Mouse (Mus musculus) MEL-GATA-1-ER (cell line): Measurements from ENCODE around the gene Gpbar1.
"Not testable (repeated sequence)": the region's sequence is repeated elsewhere in the genome, so short reads cannot be mapped to it uniquely, and the experiment has no call there.

Experiments used
- DNase-seq: peaks from one replicate; pipeline ENCODE4 v3.0.0-alpha.2; 2012; ENCODE audit warnings: low read depth; ENCODE audit errors: extremely low read depth

The Gpbar1 gene

DNA sequence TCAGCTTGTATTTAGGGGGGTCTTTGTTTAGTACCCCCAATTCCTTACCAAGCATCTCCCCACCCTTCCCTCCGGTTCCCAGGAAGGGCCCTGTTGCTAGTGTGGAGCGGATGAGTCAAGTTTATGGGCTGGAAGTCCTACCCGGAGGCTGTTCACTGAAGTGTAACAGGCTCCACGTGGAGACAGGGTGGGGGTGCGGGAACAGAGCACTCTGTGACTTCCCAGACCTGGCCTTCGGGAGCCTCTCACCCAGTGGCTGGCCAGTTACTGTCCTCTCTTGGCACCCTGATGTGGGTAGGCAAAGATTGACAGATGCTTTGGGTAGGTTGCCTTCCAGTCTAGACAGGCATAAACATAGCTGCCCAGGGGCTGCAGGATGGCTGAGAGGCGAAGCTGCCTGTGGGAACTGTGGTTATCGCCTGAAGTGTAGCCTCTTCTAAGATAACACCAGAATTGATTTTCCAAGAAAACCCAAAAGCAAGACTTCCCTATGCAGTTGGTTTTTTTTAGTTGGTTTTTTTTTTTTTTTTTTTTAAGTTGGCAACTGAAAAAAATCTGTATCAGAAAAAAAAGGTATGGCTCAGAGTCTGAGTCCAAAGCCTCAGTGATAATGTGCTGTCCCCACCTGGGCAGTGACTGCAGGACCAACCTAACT, 340 bp upstream of the Gpbar1 start:
- no peak for DNase-seq

DNA sequence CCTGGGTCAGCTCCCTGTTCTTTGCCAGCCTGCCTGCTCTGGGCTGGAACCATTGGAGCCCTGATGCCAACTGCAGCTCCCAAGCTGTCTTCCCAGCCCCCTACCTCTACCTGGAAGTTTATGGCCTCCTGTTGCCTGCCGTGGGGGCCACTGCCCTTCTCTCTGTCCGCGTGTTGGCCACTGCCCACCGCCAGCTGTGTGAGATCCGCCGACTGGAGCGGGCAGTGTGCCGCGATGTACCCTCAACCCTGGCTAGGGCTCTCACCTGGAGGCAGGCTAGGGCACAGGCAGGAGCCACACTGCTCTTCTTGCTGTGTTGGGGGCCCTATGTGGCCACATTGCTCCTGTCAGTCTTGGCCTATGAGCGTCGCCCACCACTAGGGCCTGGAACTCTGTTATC, 638 bp downstream of the Gpbar1 start:
- no peak for DNase-seq

DNA sequence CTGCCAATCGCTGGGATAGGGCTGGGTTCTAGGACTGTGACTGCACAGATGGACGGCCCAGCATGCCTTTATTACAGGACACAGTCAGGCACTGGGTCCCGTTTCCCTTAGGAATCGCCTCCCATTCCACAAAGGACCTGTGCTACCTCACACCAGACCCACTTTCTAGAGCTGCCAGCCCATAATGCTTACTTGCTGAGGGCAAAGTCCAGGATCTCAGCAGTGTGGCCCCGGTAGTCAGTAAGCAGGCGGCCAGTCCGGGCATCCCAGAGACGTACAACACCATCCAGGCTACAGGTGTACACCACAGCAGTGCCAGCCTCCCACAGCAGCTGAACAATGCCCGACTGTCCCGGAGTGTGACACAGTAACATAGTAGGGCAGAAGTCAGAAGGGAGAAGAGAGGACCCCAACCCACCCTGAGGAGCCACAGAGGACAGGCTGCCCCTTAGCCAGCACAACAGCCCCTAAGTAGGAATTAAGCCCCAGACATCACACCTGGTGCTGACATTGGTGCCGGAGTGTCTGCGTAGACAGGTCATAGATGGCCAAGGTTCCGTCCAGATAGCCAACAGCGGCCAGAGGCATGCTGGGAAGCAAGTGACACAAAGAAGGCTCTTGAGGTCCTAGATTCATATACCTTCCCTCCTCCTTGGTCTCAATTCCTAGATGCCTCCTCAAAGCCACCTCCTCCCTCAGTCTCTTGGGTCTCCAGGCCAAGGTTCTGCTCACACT, 2.4 kb downstream of the Gpbar1 start:
- no peak for DNase-seq

DNA sequence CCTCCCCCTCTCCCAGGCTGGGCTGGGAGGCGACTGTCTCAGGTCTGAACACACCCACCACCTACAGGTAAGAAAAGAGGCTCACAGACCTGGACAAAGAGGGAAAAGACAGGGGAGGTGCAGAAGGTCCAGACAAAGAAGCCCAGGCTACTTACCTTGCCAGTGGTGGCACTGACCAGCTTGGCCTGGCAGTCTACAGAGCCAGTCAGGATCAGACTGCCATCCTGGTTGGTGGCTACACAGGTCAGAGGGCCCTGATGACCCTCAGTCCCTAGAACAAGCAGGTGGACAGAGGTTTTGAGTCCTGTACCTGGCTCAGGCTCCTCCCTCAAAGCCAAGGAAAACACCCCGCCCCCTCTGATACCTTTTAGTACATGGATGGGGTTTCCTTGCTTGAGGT, 3.0 kb downstream of the Gpbar1 start:
- DNase-seq, result no peak

DNA sequence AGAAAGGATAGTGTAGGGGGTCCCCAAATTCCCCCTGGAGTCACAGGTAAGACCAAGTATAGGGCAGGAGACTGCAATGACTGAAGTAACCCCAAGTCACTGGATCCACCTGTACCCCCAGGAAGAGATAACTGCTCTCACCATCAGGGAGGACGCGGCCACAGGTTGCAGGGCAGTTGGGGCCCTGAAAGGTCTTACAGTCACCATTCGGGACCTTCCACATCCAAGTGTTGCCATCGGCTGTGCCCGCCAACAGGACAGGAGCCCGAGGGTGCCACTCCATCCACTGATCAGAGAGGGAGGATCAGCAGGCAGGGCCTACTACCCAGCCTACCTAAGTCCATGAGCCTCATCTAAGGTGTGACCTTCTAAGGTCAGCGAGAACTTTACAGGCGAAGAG, 3.5 kb downstream of the Gpbar1 start:
- DNase-seq, result no peak

DNA sequence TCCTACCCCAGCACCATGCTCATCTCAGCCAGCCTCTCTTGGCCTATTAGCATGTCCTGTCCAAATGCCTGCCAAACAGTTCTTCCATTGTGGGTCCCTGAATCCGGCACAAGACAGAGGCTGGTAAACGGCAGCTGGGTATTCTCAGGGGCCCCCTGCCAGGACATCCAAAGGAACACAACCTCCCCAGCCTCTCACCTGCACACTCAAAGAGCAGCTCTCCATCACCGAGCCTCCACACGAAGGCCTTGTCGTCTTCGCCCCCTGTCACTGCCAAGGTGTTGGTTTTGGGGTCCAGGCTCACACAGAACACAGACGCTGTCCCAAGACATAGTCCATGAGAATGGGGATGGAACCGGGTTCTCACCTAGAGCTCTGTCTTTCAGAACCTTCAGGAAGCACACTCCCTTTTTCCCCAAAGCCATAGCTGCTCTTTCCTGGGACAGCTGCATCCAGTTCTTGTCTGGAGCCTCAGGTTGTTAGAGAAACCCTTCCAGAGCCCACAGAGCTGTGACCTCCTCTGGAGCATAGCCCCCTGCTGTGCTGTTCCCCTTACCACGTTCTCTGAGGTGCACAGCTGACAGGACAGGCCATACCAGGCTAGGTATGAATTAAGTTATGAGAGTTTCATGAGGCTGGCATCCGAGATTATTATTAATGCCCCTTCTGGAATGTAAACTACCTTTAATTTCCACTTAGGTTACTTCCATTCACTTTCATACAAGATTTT, 4.7 kb downstream of the Gpbar1 start:
- DNase-seq, result no peak

DNA sequence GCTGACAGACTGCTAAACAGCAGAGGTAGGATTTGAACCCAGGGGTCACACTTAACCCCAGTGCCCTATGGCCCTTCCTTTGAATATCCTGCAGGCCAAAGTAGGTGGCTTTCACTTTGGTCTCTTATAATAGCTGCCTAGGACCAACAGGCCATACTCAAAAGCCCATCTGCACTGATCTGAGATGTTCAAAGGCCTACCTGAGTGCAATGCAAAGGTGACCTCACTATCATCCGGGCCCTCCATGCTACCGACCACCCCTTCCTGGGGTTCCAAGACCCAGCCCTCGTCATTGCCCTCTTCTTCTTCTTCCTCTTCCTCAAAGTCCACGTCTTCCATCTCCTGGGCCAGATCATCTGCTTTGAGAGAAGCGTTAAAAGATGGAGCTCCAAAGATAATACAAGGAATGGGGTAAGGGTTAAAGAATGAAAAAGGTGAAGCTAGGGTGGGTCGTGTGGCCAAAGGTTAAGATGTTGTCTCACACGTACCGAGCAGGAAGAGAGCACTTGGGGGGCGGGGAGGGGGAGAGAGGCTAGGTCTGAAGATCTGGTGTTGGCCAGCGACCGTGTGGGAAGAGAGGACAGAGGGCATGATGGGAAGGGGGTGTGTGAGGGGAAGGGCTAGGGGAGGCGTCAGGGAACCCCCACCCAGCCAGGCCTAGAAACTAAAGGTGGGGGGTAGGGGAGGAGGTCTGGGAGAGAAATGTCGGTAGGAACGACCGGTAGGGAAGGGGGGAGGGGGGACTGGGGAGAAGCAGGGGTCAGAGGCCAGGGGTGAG, 5.5 kb downstream of the Gpbar1 start:
- DNase-seq, result peak; percentile 45

DNA sequence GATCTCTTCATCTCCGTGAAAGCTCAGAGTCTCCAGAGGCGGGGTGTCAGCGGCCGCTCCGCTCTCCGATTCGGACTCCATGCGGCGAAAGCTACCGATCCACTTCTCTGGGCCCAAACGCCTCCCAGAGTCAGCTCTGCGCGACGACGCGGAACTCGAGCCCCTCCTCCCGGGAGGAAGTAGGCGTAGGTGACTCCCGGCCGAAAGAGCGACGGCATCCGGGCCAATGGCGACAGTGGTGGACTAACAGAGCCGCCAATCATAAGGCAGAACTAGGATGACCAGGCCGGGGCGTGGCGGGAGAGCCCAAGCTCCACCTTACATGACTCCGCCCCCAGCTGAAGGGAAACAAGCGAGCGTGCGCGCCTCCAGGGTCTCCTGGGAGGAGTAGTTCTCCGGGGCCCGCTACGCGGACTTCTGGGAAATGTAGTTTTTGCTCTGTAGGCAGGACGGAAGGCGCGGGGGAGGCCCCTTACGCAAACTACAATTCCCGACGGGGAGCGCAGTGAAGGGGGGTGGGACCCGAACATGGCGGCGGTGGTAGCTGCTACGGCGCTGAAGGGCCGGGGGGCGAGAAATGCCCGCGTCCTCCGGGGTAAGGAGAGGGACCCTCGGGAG, 6.3 kb downstream of the Gpbar1 start, which contains the start of the genes Aamp and Pnkd:
Gene Aamp (minus strand): TSS at position 196 of the 618 bp plus-strand sequence.
Gene Pnkd (plus strand): TSS at position 388 of the 618 bp plus-strand sequence.
- peak; percentile 97 for DNase-seq

DNA sequence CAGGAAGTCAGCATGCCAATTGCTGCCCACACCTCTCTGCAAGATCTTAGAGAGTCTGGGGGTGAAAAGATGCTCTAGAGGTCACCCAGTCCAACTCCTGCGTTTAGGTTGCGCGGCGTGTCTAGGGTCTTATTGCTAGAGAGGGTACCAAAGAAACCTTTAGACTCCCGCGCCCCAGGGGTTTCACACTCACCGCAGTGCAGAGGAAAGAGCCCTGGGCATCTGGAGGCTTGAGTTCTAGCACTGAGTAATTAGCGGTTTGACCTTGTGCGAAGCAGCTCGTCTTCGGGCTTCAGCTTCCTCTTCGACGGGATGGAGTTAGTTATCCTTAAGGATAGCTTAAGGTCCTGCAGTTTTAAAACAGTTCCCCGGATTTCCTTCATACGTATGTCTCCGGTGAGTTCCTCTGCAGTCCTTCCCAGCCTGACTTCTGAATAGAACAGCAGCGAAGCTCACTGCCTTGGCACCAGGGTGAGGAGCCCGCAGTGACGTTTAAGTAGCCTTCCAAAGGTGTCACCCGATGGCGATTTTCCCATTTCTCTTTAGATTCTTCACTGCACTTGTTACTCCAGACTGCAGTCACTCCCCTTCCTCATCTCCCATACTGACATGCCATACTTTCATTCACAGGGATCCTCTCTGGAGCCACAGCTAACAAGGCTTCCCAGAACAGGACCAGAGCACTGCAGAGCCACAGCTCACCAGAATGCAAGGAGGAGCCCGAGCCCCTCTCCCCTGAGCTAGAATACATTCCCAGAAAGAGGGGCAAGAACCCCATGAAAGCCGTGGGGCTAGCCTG, 7.1 kb downstream of the Gpbar1 start:
- DNase-seq, result no peak

DNA sequence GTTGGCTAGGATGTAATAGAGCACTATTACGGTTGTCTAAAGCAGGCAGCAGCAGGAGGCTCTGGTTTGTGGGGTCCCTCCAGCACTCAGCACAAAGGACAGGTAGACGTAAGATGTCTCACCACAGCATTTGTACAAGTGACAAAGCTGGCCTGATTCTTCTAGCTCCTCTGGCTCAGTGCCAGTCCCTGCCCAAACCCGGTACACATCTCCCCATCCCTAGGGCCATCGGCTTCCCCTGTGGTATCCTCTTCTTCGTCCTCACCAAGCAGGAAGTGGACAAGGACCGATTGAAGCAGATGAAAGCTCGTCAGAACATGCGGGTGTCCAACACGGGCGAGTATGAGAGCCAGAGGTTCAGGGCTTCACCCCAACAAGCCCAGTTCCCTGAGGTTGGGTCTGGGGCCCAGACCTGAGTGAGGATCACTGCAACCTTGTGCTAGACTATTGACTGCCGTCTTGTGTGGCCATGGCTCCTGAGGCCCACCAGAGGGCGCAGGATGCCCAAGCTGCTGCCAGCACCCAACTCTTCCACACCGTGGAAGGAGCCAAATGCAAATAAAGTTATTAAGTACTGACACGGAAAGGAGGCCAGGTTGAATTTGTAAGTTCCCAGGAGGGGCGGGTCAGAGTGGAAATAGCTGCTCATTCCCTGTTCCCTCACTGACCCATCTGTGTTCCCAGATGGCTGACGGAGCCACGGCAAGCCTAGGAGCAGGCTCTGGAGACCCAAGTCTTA, 8.7 kb downstream of the Gpbar1 start:
- not testable (repeated sequence) for DNase-seq

DNA sequence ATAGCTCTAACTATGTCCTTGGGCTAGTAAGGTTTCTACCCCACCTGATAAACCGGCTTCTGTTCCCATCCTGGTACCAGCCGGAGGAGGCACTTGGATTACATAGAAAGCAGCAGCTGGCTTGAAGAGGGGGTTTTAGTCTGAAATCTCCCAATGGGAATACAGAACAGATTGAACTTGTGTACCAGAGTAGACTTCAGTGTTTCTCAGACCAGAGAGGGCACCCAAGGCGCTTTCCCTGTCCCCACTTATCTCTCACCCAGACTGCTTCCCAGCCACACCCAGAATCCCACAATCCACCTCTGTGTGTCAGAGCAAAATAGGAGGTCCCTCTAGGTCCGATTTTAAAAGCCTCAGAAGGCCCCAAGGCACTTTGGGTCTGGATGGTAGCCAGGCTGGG, 10.0 kb downstream of the Gpbar1 start:
- DNase-seq, result no peak

DNA sequence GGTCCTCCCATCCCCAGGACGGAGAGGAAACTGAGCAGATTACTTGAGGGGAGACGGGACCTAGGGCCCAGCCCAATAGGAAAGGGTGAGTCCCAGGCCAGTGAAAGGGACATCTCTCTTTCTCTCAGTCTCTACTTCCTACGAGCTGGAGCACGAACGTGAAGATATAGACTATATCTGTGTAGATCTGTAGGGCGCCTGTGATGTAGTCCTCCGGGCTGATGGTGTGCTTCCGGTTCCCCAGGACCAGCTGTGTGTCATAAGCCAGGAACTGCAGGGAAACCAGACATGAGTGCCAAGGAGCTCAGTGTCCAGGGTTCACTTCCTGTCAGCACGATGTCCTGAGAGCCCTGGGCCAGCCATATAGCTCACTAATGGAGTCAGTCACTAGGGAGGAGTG, 10.9 kb downstream of the Gpbar1 start:
- DNase-seq, result no peak

DNA sequence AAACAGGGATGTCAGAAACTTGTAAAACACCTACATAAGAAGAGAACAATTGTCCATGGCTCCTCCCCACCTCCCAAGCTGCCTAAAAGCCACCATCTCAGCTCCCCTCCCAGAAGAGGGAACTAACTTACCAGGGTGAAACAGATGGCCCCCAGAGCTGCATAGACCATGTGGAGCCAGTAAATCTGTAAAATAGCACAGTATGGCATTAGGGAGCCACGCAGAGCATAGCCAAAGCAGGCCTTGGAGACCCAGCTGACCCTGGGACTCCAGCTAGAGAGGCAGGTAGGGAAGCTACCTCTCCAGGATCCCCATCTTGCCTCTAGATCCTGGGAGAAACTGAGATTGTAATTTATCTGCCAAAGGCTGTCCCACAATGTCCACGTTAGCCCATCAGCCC, 11.4 kb downstream of the Gpbar1 start:
- DNase-seq, result no peak

DNA sequence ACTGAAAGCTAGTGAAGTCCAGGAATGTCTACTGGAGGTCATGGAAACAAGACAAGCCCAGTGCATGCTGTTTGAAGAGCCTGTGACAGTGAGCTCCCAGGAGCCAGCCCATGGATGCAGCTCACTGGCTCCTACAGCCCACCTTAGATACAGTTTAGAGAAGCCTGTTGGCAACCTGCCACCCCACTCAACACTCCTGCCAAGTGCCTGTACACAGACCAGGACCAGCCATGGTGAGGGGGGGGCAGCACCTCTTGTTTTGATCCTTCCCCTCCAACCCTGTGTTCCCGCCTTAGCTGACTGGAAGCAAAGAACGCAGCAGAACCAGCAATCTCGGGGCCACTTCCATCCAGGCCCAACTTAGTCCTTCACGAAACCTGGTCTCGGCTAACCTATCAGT, 11.8 kb downstream of the Gpbar1 start:
- DNase-seq, result no peak

DNA sequence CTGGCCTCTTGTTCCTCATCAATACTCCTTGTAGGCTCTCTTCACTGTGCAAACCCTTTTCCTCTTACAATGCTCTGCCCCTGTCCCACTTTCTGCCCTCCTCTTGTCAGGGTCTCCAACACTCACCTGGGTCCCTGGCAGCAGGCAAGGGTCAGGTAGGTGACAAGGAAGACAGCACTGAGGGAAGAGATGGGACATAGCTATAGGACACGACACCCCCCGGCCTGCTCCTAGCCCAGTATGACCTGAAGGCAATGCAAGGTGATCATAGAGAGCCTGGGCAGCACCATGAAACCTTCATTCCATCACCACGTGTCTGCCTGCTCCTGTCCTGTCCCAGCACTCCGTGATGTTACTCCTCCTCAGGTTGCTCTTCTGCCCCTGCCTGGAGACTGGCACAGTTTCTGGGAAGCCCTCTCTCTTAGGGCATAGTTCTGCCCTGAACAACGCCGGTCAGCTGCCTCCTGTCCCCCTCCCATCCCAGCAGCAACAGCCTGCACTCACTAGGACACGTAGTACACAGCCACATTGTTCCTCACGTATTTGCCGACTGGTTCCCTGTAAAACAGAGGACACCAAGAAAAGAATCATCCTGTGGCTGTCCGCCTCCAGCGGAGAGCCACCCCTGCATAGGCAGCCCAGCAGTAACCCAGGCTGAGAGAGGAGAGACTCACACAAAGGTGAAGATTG, 14.1 kb downstream of the Gpbar1 start:
- DNase-seq, result no peak

DNA sequence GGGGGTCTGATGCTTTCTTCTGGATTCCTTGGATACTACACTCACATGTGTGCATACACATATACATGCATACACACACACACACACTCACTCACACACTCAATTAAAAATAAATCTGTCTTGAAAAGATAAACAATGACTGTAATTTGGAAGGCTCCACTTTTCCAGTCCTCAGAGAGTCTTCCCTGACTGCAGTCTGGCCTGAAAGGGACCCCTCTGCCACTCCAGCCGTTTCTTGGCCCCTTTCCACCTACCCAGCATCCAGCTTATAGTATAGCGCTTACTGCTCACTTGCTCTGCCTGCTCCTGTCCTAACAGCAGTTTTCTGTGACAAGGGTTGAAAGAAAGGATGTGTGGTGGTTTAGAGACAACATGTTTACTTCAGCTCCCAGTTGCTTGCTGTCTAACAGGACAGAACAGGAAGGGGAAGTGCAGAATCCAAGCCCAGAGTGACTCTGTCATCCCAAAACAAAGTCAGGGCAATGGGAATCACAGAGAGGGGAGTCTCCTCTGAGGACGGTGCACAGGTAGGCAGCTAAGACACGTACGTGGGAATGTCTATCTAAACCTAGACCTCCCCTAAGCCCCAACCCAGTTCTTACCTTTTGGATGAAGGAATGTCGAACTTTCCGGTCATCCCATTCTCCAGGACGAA, 15.1 kb downstream of the Gpbar1 start:
- no peak for DNase-seq

DNA sequence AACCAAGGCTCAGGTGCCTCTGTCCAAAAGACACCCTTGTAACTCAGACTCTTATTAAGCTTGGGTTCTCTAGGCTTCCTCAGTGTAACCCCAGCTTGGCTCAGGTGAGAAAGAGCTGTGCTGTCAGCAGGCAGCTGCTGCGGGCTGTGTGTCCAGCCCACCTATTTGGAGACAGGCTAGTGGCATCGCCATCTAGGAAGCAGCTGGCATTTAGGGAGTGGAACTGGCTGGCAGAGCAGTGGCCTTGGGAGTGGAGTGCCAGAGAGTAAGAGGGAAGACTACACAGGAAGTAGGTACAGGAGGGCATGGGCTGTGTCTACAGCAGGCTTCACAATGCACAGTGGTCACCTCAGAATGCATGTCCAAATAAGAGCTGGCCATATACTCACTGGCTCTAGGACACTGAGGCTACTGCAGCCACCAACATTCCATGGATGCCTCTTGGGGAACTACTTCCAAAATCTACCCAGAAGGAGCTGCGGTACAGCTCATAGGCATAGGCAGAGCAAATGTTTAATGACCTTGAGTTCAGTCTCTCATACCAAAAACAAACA, 15.8 kb downstream of the Gpbar1 start:
- DNase-seq, result no peak
